Mouse (Mus musculus): ENCODE data around the gene Tmem121b. TPM values are rescaled to one million over a fixed set of nuclear protein-coding genes. Genes with fewer than 3 reads are reported as not detected.
A peak's percentile ranks its signal among the peaks of the same experiment; 100 is the strongest.

Gene Tmem121b
- polyA plus RNA-seq, 1 experiment from 2014 or later, result 0.04 TPM

DNA sequence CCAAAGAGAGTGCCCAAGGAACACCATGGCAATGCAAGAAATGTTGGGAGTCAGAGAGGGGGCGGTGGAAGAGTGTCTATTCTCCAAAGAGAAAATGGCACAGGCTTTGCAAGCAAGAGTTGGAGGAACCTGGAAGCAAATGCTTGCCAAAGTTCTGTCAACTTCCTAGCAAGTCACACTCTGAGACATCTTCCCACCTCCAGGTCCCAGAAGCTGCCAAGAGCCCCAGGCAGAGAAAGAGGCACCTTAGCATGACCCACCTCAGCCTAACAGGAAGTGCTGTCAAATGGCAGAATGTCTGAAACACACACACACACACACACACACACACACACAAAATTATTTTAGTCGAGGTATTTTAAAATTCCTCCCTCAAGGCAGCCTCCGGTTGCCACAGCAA lies 10.4 kb upstream of the Tmem121b start:
- ATAC-seq (ENCODE audit: low FRiP score, low TSS enrichment), result no peak
- no peak overlapping the region for H3K4me2 ChIP-seq (replicated peaks; ENCODE audit: low read depth, low read length)
- H3K4me3 ChIP-seq (ENCODE audit: low read length), result no peak overlapping the region
- H3K9me3 ChIP-seq (ENCODE audit: low read length), result peaks cover 6% of the 10 kb centered on the region
- no peaks in the 10 kb centered on the region for H3K36me3 ChIP-seq (ENCODE audit: insufficient read depth, low read length)
- H3K4me1 ChIP-seq (ENCODE audit: insufficient read depth, low read length), result no peaks in the 10 kb centered on the region
- no peak overlapping the region for H3K27ac ChIP-seq (ENCODE audit: low read length)
- WGBS, result 66% methylated on average over 3 of the region's 3 CpGs
- H3K9ac ChIP-seq (replicated peaks; ENCODE audit: low read length), result no peak overlapping the region
- no peaks in the 10 kb centered on the region for H3K27me3 ChIP-seq (ENCODE audit: insufficient read depth, low read length)

DNA sequence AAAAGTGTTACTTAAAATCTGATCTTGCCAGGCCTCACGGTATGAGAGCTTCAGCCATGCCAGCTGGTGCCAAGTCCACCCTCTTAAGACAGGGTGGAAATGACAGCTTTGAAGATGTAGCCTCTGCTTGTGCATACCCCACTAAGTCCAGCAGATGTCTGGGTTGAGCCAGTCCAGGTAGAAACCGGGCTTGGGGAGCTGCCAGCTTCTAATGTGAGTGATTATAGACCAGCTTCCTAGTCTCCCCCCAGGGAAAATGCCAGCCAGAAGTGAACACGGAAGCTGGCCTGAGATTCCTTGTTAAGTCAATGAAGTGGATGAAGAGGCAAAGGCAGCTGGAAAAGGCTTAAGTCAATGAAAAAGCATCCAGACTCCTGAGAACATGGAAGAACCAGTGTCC lies 2.9 kb upstream of the Tmem121b start:
- no peak for ATAC-seq (ENCODE audit: low FRiP score, low TSS enrichment)
- peaks cover 6% of the 10 kb centered on the region for H3K9me3 ChIP-seq (ENCODE audit: low read length)
- H3K4me2 ChIP-seq (replicated peaks; ENCODE audit: low read depth, low read length), result no peak overlapping the region
- H3K9ac ChIP-seq (replicated peaks; ENCODE audit: low read length), result no peak overlapping the region
- H3K4me3 ChIP-seq (ENCODE audit: low read length), result no peak overlapping the region
- H3K27ac ChIP-seq (ENCODE audit: low read length), result no peak overlapping the region
- peaks cover 18% of the 10 kb centered on the region for H3K27me3 ChIP-seq (ENCODE audit: insufficient read depth, low read length)
- H3K4me1 ChIP-seq (ENCODE audit: insufficient read depth, low read length), result peaks cover 19% of the 10 kb centered on the region
- no peaks in the 10 kb centered on the region for H3K36me3 ChIP-seq (ENCODE audit: insufficient read depth, low read length)
- 53% methylated on average over 3 of the region's 3 CpGs for WGBS

DNA sequence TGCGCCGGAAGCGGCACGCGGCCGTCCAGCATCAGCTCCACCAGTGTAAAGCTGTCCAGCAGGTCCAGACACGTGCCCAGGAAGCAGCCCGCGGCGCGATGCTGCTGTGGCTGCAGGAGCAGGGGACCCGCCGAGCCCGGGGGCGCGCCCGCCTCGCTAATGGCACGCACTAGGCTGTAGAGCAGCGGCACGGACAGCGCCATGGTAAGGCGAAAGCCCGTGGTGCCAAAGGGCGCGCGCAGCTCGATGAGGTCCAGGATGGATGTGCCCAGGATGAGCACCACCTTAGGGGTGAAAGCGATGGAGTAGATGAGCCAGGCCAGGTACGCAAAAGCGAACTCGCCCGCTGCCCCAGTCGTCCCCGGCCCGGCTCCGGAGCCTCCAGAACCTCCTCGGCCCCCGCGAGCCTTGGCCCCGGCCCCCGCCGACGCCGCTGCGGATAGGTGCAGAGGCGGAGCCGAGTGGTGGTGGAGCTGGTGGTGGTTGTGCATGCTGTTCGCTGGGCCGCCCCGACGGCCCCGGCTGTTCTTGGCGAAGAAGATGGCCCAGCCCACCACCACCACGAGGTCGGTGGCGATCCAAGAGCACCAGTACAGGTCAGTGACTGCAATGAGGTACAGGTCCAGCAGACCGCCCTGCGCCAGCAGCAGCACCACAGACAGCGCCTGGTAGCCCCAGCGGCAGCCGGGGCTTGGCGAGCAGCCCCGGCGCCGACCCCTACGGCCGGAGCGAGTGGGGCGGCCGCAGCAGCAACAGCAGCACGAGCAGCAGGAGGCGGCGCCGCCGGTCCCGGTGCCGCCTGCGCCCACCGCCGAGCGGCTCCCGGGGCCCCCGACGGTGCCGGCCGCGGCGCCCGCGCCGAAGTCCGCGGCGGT lies 871 bp downstream of the Tmem121b start:
- peak; percentile 40; the same call in 1 of the 2 replicates for ATAC-seq (ENCODE audit: low FRiP score, low TSS enrichment)
- peaks cover 19% of the 10 kb centered on the region for H3K4me1 ChIP-seq (ENCODE audit: insufficient read depth, low read length)
- peak overlapping the region; percentile 66 for H3K9ac ChIP-seq (replicated peaks; ENCODE audit: low read length)
- H3K27me3 ChIP-seq (ENCODE audit: insufficient read depth, low read length), result peaks cover 25% of the 10 kb centered on the region
- H3K4me2 ChIP-seq (replicated peaks; ENCODE audit: low read depth, low read length), result peak overlapping the region; percentile 100
- H3K36me3 ChIP-seq (ENCODE audit: insufficient read depth, low read length), result no peaks in the 10 kb centered on the region
- no peaks in the 10 kb centered on the region for H3K9me3 ChIP-seq (ENCODE audit: low read length)
- 1% methylated on average over 84 of the region's 95 CpGs for WGBS
- H3K27ac ChIP-seq (ENCODE audit: low read length), result no peak overlapping the region
- peak overlapping the region; percentile 68 for H3K4me3 ChIP-seq (ENCODE audit: low read length)

DNA sequence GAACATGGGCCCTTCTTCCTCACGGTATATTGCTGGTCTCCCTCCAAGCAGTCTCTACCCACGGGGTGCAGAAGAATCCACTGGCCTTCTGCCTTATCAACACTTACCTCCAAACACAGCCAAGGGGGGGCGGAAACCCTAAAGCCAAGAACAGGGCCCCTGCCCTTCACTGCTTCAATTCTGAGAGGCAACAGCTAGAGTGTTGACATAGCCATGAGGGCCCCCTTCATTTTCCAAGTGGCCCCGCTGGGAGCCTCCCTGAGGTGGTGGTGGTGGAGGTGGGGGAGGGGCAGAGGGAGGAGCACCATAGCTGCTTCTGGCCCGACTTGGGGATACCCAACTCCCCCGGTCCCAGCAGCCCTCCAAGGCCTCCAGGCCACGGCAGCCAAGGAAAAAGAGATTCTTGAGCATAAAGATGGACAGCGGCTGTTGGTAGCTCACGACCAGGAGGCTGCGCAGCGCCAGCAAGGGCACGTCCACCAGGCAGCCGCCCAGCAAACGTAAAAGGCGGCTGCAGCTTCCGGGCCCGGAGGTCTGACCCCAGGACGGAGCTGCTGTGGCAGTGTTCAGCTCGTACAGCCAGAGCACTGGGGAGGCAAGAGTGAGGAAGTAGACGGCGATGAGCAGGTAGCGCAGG lies 1.6 kb downstream of the Tmem121b start:
- Histone ChIP-seq H3K36me3 (ENCODE audit: insufficient read depth, low read length) (no peaks in the 10 kb centered on the region), H3K4me2 (replicated peaks; ENCODE audit: low read depth, low read length) (peak overlapping the region; percentile 100), H3K4me3 (ENCODE audit: low read length) (peak overlapping the region; percentile 68), H3K27me3 (ENCODE audit: insufficient read depth, low read length) (peaks cover 25% of the 10 kb centered on the region), H3K9ac (replicated peaks; ENCODE audit: low read length) (no peak overlapping the region), H3K27ac (ENCODE audit: low read length) (no peak overlapping the region), H3K4me1 (ENCODE audit: insufficient read depth, low read length) (peaks cover 19% of the 10 kb centered on the region), H3K9me3 (ENCODE audit: low read length) (no peaks in the 10 kb centered on the region)
- WGBS, result 13% methylated on average over 22 of the region's 22 CpGs
- ATAC-seq (ENCODE audit: low FRiP score, low TSS enrichment), result no peak; the same call in 1 of the 2 replicates

DNA sequence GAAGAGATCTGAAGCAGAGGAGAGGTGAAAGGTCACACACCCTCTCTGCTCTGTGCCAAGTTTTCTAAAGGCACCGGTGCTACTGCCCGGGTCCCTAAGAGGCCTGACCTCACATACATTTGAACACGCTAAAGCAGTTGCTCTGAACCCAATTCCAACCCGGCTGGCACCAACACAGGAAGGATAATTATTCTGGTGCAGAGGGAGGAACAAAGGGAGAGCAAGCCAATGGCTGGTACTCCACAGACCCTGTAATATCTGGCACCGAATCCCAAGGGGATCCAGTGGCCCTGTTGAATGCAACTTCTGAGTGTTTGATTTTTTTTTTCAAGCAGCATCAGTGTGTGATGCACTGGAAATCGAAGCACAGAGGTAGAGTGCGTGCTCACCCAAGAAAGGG lies 2.5 kb downstream of the Tmem121b start:
- H3K27ac ChIP-seq (ENCODE audit: low read length), result no peak overlapping the region
- peaks cover 19% of the 10 kb centered on the region for H3K4me1 ChIP-seq (ENCODE audit: insufficient read depth, low read length)
- peaks cover 25% of the 10 kb centered on the region for H3K27me3 ChIP-seq (ENCODE audit: insufficient read depth, low read length)
- no peak overlapping the region for H3K4me3 ChIP-seq (ENCODE audit: low read length)
- 65% methylated on average over 7 of the region's 7 CpGs for WGBS
- no peaks in the 10 kb centered on the region for H3K9me3 ChIP-seq (ENCODE audit: low read length)
- H3K36me3 ChIP-seq (ENCODE audit: insufficient read depth, low read length), result no peaks in the 10 kb centered on the region
- H3K4me2 ChIP-seq (replicated peaks; ENCODE audit: low read depth, low read length), result no peak overlapping the region
- H3K9ac ChIP-seq (replicated peaks; ENCODE audit: low read length), result no peak overlapping the region
- no peak for ATAC-seq (ENCODE audit: low FRiP score, low TSS enrichment)

DNA sequence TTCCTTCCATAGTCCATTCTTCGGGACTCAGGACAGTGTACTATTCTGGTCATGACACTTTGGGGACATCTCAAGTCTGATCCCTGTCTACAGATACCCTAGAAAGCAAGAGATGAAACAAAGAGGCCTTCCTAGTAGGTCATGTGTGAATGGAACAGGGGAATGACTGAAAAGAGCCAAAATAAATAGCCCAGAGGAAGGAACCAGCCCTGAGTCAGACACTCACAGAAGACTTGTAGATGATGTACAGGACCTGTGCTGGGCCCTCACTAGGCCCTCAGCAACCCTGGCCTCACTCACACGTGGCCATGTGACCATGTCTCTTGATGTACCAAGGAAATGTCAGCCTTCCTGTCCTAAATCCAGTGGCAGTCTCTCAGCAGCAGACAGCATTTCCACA lies 4.1 kb downstream of the Tmem121b start:
- Histone ChIP-seq H3K27me3 (ENCODE audit: insufficient read depth, low read length) (peaks cover 25% of the 10 kb centered on the region), H3K4me1 (ENCODE audit: insufficient read depth, low read length) (peaks cover 18% of the 10 kb centered on the region), H3K9ac (replicated peaks; ENCODE audit: low read length) (no peak overlapping the region), H3K36me3 (ENCODE audit: insufficient read depth, low read length) (no peaks in the 10 kb centered on the region), H3K4me3 (ENCODE audit: low read length) (no peak overlapping the region), H3K4me2 (replicated peaks; ENCODE audit: low read depth, low read length) (no peak overlapping the region), H3K27ac (ENCODE audit: low read length) (no peak overlapping the region), H3K9me3 (ENCODE audit: low read length) (no peaks in the 10 kb centered on the region)
- ATAC-seq (ENCODE audit: low FRiP score, low TSS enrichment), result no peak
- 51% methylated on average over 2 of the region's 2 CpGs for WGBS

DNA sequence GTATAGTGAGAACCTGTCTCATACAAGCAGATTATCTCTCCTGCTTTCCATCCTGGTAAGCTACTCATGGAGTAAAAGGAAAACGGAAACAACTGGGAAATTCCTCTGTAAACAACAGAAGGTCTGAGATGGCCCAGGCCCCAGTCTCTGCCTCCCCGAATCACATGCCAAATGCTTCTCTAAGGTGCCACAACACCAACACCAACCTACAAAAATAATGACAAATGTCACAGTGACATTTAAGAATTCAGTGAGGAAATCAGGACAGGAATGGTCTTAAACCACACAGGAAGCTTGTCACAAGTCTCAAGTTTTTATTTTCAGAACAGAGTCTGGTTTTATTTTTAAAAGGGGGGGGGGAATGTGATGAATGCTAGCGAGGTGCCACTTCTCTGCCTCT lies 5.0 kb downstream of the Tmem121b start:
- ATAC-seq (ENCODE audit: low FRiP score, low TSS enrichment), result no peak
- WGBS, result 53% methylated on average over 3 of the region's 3 CpGs
- H3K36me3 ChIP-seq (ENCODE audit: insufficient read depth, low read length), result no peaks in the 10 kb centered on the region

DNA sequence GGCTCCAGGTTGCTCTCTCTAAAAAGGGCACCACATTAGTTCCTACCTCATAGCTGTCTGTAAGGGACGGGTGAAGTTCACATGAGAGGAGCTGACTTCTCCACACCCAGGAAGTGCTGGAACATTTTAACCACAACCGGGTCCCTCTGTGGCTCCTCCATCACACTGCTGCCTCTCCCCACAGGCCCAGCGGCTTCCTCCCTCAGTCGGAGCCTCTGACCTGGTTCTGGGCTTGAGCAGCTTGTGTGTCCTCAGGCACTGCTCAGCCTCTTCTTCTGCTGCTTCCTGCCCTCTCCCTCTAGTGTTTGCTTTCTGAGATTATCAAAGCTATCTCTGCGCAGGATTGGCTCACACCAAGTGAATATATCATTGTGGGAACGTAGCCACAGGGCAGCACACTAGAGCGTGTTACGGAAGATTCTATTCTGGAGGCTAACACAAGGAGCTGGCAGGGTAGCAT lies 7.5 kb downstream of the Tmem121b start:
- peaks cover 6% of the 10 kb centered on the region; the same call in 1 of the 2 replicates for H3K4me1 ChIP-seq (ENCODE audit: insufficient read depth, low read length)
- no peaks in the 10 kb centered on the region for H3K9me3 ChIP-seq (ENCODE audit: low read length)
- WGBS, result 62% methylated on average over 8 of the region's 8 CpGs
- no peak for ATAC-seq (ENCODE audit: low FRiP score, low TSS enrichment)
- peaks cover 3% of the 10 kb centered on the region; the same call in 1 of the 2 replicates for H3K27me3 ChIP-seq (ENCODE audit: insufficient read depth, low read length)
- no peak overlapping the region for H3K9ac ChIP-seq (replicated peaks; ENCODE audit: low read length)
- H3K4me3 ChIP-seq (ENCODE audit: low read length), result no peak overlapping the region
- H3K36me3 ChIP-seq (ENCODE audit: insufficient read depth, low read length), result peaks cover 7% of the 10 kb centered on the region; the same call in 1 of the 2 replicates
- no peak overlapping the region for H3K27ac ChIP-seq (ENCODE audit: low read length)
- H3K4me2 ChIP-seq (replicated peaks; ENCODE audit: low read depth, low read length), result no peak overlapping the region

More for the DNA sequence above, 5.0 kb downstream of the Tmem121b start:
- no peaks in the 10 kb centered on the region for H3K9me3 ChIP-seq (ENCODE audit: low read length)
- no peak overlapping the region for H3K4me3 ChIP-seq (ENCODE audit: low read length)
- H3K27me3 ChIP-seq (ENCODE audit: insufficient read depth, low read length), result peaks cover 25% of the 10 kb centered on the region
- no peak overlapping the region for H3K4me2 ChIP-seq (replicated peaks; ENCODE audit: low read depth, low read length)
- H3K4me1 ChIP-seq (ENCODE audit: insufficient read depth, low read length), result peaks cover 15% of the 10 kb centered on the region
- H3K27ac ChIP-seq (ENCODE audit: low read length), result no peak overlapping the region
- no peak overlapping the region for H3K9ac ChIP-seq (replicated peaks; ENCODE audit: low read length)

DNA sequence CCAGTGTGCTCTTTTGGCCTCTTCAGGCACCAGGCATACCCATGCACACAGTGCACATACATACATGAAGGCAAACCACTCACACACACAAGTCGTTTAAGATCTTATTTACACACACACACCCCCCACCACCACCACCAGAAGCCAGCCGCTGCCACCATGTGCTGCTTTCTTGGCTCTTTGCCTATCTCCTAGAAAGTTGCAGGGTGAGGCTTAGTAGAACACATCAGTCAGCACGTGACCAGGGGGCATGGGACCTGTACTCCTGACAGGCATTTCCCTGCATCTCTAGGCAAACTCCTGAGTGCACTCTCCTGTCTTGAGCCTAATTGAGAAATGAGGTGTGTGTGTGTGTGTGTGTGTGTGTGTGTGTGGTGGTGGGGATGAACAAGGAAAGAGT lies 8.6 kb downstream of the Tmem121b start:
- Histone ChIP-seq H3K4me3 (ENCODE audit: low read length) (no peak overlapping the region), H3K36me3 (ENCODE audit: insufficient read depth, low read length) (peaks cover 7% of the 10 kb centered on the region; the same call in 1 of the 2 replicates), H3K9me3 (ENCODE audit: low read length) (no peaks in the 10 kb centered on the region), H3K4me1 (ENCODE audit: insufficient read depth, low read length) (peaks cover 6% of the 10 kb centered on the region; the same call in 1 of the 2 replicates), H3K27ac (ENCODE audit: low read length) (no peak overlapping the region), H3K4me2 (replicated peaks; ENCODE audit: low read depth, low read length) (no peak overlapping the region), H3K9ac (replicated peaks; ENCODE audit: low read length) (no peak overlapping the region), H3K27me3 (ENCODE audit: insufficient read depth, low read length) (no peaks in the 10 kb centered on the region)
- 74% methylated on average over 3 of the region's 3 CpGs for WGBS
- ATAC-seq (ENCODE audit: low FRiP score, low TSS enrichment), result no peak
